Mouse (Mus musculus) heart, embryonic 16.5 days (tissue): Measurements from ENCODE around the gene Ankub1. TPM values are rescaled to one million over a fixed set of nuclear protein-coding genes. Genes with fewer than 3 reads are reported as not detected.

Source experiments
- ATAC-seq: fragments of 200-750 bp; cut with Nextera tagmentation; replicated peaks from 2 replicates; pipeline ENCODE4 v1.8.0; 2017; ENCODE audit warnings: moderate number of reproducible peaks; ENCODE audit not compliant: insufficient read depth, low FRiP score; ENCODE audit errors: extremely low read depth
- H3K27ac ChIP-seq: fragments of 300-500 bp; sonication (generic); 2 replicates; pipeline ENCODE4 v1.5.1; 2014; ENCODE audit warnings: mild to moderate bottlenecking, low read length, control low read depth, moderate library complexity
- H3K27me3 ChIP-seq: fragments of 300-500 bp; sonication (generic); 2 replicates; pipeline ENCODE4 v1.6.1; 2014; ENCODE audit warnings: low read length, mixed read lengths; ENCODE audit not compliant: control insufficient read depth, insufficient read depth
- H3K36me3 ChIP-seq: fragments of 300-500 bp; sonication (generic); 2 replicates; pipeline ENCODE4 v1.6.1; 2014; ENCODE audit not compliant: control insufficient read depth, insufficient read depth
- H3K4me1 ChIP-seq: fragments of 300-500 bp; sonication (generic); 2 replicates; pipeline ENCODE4 v1.6.1; 2014; ENCODE audit warnings: low read length, mixed read lengths; ENCODE audit not compliant: control insufficient read depth, insufficient read depth
- H3K4me2 ChIP-seq: fragments of 300-500 bp; sonication (generic); 2 replicates; pipeline ENCODE4 v1.6.1; 2014; ENCODE audit warnings: low read depth, mild to moderate bottlenecking, control low read depth, low read length
- H3K4me3 ChIP-seq: fragments of 300-500 bp; sonication (generic); 2 replicates; pipeline ENCODE4 v1.5.1; 2014; ENCODE audit warnings: mild to moderate bottlenecking, control low read depth, low read length
- H3K9ac ChIP-seq: fragments of 300-500 bp; sonication (generic); 2 replicates; pipeline ENCODE4 v1.6.1; 2014; ENCODE audit warnings: low read length, control low read depth
- H3K9me3 ChIP-seq: fragments of 300-500 bp; sonication (generic); replicated peaks from 2 replicates; pipeline ENCODE4 v1.6.1; 2016; ENCODE audit warnings: low read length; ENCODE audit not compliant: control insufficient read depth
- WGBS: fragments of 180-500 bp; shearing (Covaris S2); extraction: QIAGEN DNeasy Blood & Tissue Kit; methylation state at CpG from one replicate; pipeline ENCODE4 v1.1.7; 2014; 5-methylcytosine and 5-hydroxymethylcytosine counted together
- microRNA-seq: library from miRNA; unstranded; fragments of <30 nt; microRNA quantifications from one replicate; pipeline ENCODE4, GENCODE M21; 2017
- polyA plus RNA-seq: library from polyadenylated mRNA; unstranded; fragments of >200 nt; fragmentation: Nextera tagmentation; extraction: Ambion mirVana; gene quantifications from 2 replicates; pipeline ENCODE4 v1.2.1, GENCODE M21; 2015

Gene Ankub1
- polyA plus RNA-seq, 1 experiment from 2014 or later: 0.05 TPM

DNA sequence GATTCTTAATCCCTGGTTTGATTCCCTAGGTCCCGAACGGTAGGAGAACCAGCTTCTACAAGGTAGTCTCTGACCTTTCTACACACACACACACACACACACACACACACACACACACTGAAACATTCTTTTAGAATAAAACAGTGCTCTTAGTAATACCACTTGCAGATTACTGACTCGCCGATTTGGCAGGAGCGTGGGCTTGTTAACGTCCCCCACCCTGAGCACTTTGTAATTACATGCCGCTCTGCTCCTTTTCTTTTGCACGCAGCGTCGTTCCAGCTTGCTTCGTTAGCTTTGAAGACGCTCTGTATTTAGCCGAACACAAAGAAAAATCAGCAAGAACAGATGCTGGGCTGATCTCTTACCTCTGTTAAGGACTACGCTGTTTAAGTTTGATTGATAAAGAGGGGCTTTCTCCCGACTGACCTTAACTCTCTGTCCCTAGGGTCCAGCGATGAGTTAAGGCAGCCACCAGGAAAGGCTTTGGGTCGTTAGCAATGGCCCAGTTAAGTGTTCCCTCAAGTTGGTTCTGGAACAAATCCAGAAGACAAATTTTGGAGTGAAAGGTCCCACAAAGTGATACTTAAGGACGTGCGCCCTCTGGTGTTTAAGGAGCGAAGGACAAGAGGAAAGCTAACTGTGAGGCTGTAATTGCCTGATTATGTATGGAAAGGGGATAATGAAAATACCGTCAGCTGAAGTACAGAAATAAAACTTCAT, 67.2 kb downstream of the Ankub1 start:
- H3K36me3 ChIP-seq: no peaks in the 10 kb centered on the region
- H3K9me3 ChIP-seq: no peaks in the 10 kb centered on the region
- no peaks in the 10 kb centered on the region for H3K4me1 ChIP-seq
- peak overlapping the region; percentile 37 for H3K9ac ChIP-seq
- 26% methylated on average over 21 of the region's 21 CpGs for WGBS
- no peak overlapping the region for H3K27ac ChIP-seq
- no peaks in the 10 kb centered on the region for H3K27me3 ChIP-seq
- H3K4me3 ChIP-seq: peak overlapping the region; percentile 42
- H3K4me2 ChIP-seq: peak overlapping the region; percentile 61
- 0 out of 2 replicates have a peak, but pooled peaks have one; percentile 18 for ATAC-seq

- no peaks in the 10 kb centered on the region for H3K9me3 ChIP-seq
- no peaks in the 10 kb centered on the region for H3K36me3 ChIP-seq
- H3K9ac ChIP-seq: no peak overlapping the region
- no peak overlapping the region for H3K4me2 ChIP-seq
- no peaks in the 10 kb centered on the region for H3K27me3 ChIP-seq
- no peaks in the 10 kb centered on the region for H3K4me1 ChIP-seq
- H3K4me3 ChIP-seq: no peak overlapping the region
- 72% methylated on average over 4 of the region's 4 CpGs for WGBS
- no peak for ATAC-seq
- H3K27ac ChIP-seq: no peak overlapping the region
Observed at GRCm38 (mm10) chr3:57619718-57620117, 72.9 kb downstream of the Ankub1 start.

DNA sequence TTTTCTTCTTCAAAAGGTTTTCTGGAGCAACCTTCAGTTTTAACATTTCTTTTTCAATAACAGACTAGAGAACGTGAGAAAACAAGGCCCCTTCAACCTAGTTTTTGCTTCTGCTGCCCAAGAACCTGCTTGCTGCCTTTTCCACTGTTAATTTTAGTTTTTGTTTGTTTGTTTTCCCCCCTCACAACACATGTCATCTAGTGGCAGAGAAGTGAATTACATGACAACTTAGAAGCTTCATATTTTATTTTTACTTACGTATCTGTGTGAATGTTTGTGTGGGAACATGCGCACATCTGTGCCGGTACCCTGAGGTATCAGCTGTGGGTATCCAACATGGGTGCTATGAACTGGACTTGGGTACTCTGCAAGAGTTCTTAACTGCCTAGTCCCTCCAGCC, 76.9 kb downstream of the Ankub1 start:
- Histone ChIP-seq H3K27me3 (no peaks in the 10 kb centered on the region), H3K27ac (no peak overlapping the region), H3K9ac (no peak overlapping the region), H3K9me3 (no peaks in the 10 kb centered on the region), H3K36me3 (no peaks in the 10 kb centered on the region), H3K4me1 (no peaks in the 10 kb centered on the region), H3K4me3 (no peak overlapping the region), H3K4me2 (no peak overlapping the region)
- no peak for ATAC-seq
- 91% methylated on average over 4 of the region's 4 CpGs for WGBS

GRCm38 (mm10) chr3:57612430-57612997, 80.1 kb downstream of the Ankub1 start:
- no peak for ATAC-seq
- WGBS: 71% methylated on average over 3 of the region's 3 CpGs
- H3K9ac ChIP-seq: no peak overlapping the region

DNA sequence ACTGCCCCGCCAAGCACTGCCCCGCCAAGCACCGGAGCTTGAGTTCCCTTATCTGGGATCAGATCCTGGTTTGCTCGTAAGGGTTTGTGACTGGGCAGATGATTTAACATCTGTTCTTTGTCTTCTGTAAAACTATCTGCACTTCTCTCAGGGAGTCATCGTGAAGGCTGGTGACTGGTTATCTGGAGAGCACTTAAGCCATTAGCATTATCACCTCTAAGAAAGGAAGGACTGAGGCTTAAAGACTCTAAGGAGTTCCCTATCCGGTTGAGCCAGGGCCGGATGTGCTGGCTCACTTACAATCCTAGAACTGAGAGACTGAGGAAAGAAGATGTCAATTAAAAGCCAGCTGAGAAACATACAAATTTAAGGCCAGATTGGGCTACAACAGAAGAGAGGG, 80.8 kb downstream of the Ankub1 start:
- H3K4me1 ChIP-seq: no peaks in the 10 kb centered on the region
- 19% methylated on average over 7 of the region's 7 CpGs for WGBS
- no peaks in the 10 kb centered on the region for H3K9me3 ChIP-seq
- H3K27ac ChIP-seq: no peak overlapping the region
- H3K4me3 ChIP-seq: no peak overlapping the region
- no peak for ATAC-seq
- H3K4me2 ChIP-seq: no peak overlapping the region
- no peak overlapping the region for H3K9ac ChIP-seq
- H3K36me3 ChIP-seq: no peaks in the 10 kb centered on the region
- no peaks in the 10 kb centered on the region for H3K27me3 ChIP-seq

More at GRCm38 (mm10) chr3:57612430-57612997, 80.1 kb downstream of the Ankub1 start:
- no peaks in the 10 kb centered on the region for H3K27me3 ChIP-seq
- no peaks in the 10 kb centered on the region for H3K4me1 ChIP-seq
- no peaks in the 10 kb centered on the region for H3K9me3 ChIP-seq
- H3K4me3 ChIP-seq: no peak overlapping the region
- H3K27ac ChIP-seq: no peak overlapping the region
- no peaks in the 10 kb centered on the region for H3K36me3 ChIP-seq
- no peak overlapping the region for H3K4me2 ChIP-seq

Small RNAs within 50 kb of the gene (microRNA-seq; reads per million reads assigned to microRNA genes)
- not detected for gene Mir6377

Other genes starting within 250 kb of the Ankub1 start
- gene Wwtr1, start 116.9 kb downstream of the Ankub1 start, polyA plus RNA-seq: 17.7 and 20.0 TPM in 2 replicates
- gene Commd2, start 41.1 kb downstream of the Ankub1 start, polyA plus RNA-seq: 47.1 and 54.3 TPM in 2 replicates
- gene Rnf13, start 43.3 kb upstream of the Ankub1 start, polyA plus RNA-seq: 71.8 and 83.3 TPM in 2 replicates
- 43.4 and 45.3 TPM in 2 replicates for gene Pfn2, start 155.3 kb upstream of the Ankub1 start, polyA plus RNA-seq